Mouse (Mus musculus) telencephalon, adult 2 months (tissue): Measurements from ENCODE around the gene Hfm1.
A peak's percentile ranks its signal among the peaks of the same experiment; 100 is the strongest.

ENCODE experiments used
- DNase-seq: peaks from one replicate; pipeline ENCODE4 v3.0.0-alpha.2; 2011; ENCODE audit warnings: low read depth, low spot score

Hfm1 gene

DNA sequence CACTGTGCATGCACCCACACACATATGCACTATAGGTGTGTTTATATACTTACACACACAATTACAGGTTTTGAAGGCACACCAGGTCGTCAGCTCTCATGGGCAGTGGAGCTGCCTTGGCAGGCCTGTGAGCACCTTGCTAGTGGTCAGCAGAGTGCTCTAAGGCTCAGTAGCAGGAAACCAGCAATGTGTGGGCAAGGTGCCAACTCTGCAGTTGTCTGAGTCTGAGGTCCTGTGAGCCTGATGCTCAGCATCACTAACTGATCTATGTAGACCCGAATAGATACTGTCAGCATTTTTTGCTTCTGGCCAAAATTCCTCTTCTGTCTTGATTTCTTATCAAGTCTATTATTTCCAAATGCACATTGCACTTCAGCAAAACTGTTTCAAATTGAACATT, 82.2 kb downstream of the Hfm1 start:
- no peak for DNase-seq

DNA sequence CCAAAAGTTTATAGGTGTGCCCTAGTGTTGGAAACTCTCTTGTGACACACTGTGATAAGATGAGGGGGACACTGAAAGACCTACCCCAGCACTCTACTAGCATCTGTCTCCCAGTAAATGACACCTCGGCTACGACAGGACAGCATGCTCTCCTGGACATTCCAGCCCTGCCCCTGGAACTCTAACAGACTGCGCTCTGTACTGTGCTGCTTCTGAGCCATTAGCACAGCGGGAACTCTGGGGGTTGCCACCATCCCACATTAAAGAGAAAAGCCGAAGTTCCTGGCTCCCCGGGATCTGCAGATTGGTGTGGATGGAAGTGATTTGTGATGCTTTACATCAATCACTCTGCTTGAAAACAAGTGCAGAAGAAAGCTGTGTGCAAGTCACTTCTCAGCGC, 93.1 kb downstream of the Hfm1 start:
- no peak for DNase-seq

- DNase-seq: no peak
Observed at GRCm38 (mm10) chr5:106831401-106831800, 94.7 kb downstream of the Hfm1 start.

DNA sequence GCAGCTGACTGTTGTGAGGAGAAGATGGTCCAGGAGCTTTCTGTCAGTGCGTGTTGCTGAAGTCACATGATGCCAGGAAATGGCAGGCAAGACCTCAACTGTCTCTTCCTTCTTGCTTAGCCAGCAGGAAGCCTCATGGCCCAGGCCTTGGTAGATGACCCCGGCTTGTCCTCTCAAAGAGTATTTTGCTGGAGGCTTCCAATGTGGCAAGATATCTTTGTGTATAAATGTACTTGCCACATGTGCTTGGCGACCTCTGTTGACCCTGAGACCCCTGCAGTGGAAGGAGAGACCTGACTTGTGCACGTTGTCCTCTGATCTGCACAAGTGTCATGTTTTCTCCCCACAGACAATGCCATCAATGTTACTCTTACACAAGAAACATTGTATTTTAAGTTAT, 95.3 kb downstream of the Hfm1 start:
- DNase-seq: no peak

DNA sequence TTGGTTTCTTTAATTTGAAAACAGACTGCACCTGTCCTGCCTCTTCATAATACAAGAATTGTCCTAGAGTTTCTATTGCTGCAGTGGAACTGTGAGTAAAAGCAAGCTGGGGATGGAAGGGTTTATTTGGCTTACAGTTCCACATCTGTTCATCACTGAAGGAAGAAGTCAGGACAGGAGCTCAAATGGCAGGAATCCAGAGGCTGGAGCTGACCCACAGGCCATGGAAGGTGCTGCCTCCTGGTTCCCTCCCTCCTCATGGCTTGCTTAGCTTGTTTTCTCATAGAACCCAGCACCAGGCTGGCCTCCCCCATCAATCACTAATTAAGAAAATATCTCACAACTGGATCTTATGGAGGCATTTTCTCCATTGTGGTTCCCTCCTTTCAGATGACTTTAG, 99.4 kb downstream of the Hfm1 start:
- DNase-seq: no peak

DNA sequence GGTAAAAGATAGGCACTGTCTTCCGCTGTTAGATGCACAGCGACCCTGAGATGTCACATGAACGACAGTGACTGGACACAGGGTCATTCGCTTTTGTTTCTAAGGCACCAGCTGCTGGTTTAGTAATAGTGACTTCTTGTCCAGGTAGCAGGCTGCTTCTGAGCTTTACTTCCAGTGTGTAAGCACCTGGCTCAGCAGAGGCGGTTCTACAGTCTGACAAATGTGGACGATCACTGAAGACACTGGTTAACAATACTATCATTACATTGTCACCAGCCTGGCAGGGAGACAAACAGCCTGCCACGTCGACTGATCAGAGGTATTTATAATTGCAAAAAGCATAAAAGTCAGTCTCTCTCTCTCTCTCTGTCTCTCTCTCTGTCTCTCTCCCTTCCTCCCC, 100.1 kb downstream of the Hfm1 start:
- no peak for DNase-seq

DNA sequence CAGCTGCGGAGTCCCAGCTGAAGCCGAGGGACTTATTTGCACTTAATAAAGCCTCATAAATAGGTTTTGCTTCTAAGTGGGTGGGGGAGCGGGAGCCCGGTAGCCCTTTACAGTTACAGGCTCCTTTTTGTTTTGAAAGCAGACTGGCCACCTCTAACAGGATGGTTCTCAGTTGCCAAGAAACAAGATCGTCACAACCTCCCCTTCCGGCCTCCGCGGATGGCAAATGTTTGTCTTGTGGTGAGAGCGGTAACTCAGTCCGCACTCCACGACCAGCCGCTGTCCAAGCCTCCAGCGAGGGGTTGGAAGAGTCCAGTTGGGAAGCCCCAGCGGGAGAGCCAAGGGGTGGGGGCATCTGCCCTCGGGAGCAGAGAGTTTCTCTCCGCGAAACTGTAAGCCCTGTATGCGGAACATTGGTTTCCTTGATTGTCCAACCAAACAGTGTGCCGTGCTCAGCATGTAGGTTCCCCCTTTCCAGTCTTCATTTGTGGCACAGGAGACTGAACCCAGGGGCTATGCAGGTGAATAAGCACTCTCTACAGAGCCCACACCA, 100.7 kb downstream of the Hfm1 start:
- DNase-seq: peak; percentile 33

DNA sequence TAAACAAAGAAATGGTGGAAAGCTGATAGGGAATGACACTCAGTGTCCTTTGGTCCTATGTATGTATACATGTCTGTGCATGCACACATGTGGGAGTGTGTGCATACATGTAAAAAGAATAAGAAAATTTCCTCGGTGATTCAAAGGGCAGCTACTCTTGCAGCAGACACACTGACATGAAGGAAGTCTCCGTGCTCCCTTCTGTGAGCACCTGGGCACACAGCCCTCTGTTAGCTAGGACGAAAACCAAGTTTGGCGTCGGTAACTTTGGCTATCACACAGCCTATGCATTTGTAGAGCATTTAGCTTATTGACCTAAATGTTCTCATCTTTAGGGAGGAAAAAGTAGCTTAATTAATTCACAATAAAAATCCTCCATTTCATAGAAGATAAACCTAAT, 101.4 kb downstream of the Hfm1 start:
- no peak for DNase-seq

DNA sequence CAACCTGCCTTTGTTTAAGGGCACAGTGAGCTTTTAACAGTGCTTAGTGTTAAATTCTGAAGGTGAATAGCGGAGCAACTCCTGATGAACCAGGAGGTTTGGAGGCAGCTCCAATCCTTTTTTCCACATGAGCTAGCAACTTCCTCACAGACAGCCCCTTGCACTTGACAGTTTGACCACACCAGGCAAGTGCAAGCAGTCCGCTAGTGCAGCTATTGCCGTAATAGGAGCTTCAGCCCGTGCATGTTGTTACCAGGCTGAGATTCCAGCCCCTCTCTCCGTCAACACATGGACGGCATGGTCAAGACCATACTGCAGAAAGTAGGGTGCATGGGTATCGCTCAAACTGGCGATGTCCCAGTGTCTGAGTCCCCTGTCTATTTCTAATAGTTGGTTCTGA, 106.5 kb downstream of the Hfm1 start:
- DNase-seq: no peak

- no peak for DNase-seq
Observed at GRCm38 (mm10) chr5:106815923-106816654, 110.0 kb downstream of the Hfm1 start.

GRCm38 (mm10) chr5:106814611-106815010, 111.5 kb downstream of the Hfm1 start:
- no peak for DNase-seq

GRCm38 (mm10) chr5:106803094-106803493, 123.0 kb downstream of the Hfm1 start:
- DNase-seq: no peak

GRCm38 (mm10) chr5:106801886-106802798, 124.0 kb downstream of the Hfm1 start:
- peak; percentile 54 for DNase-seq

GRCm38 (mm10) chr5:106801215-106801863, 124.8 kb downstream of the Hfm1 start:
- no peak for DNase-seq

DNA sequence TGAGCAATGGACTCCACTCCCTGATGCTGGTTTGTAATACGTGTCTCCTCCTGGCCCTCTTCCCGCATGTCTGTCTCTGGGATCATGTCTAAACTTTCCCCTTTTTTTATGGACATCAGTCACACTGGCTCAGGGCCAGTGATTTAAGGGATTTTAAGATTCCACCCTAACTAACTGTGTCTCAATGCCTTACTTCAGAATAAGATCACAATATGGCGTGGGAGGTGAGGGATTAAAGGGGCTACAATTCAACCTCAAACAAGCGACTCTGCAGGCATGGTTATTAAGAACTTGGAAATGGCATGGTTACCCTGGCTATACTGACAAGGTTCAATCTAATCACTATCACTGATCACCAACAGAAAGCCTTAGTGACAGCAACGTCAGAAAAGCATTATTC, 128.2 kb downstream of the Hfm1 start:
- no peak for DNase-seq

DNA sequence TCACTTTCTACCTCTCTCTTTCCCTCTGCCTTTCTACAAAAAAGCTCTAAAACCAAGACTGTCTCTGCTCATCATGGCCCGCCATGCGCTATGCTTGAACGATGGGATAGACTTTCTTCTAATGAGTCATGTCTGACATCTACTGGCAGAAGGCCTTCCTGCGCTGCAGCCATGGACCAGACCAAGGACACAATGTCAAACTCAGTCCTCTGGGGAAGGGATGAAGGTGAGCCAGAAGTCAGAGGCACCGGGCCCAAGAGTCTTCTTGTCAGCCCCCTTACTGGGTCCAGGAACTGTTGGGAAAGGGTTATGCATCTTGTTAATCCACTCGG, 134.9 kb downstream of the Hfm1 start:
- DNase-seq: no peak

DNA sequence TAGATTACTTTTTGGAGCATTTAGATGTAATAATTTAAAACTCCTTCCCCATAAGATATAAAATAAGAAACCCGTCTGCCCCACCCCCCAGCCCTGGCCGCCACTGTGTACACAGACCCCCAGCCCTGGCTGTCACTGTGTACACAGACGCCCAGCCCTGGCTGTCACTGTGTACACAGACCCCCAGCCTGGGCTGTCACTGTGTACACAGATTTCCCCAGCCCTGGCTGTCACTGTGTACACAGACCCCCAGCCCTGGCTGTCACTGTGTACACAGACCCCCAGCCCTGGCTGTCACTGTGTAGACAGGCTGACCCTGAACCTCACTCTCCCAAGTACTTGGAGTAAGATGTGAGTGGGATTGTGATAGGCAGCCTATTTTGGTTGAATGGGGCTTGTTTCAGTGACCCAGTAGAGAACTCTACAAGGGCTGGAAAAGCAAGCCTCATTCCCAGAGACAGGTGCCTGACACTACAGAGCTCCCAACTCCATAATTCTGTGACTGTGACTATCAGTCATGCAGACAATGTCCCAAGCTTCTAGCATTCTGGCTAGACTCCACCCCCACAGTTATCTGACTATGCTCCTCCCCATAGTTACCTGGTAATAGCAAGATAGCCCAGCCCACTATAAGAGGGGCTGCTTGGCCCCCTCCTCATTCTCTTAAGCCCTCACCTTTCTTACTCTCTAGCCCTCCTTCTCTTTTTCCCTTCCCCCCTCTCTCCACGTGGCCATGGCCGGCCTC, 135.5 kb downstream of the Hfm1 start:
- DNase-seq: no peak
